Mouse (Mus musculus): ENCODE measurements around the gene Ebf1.

- TF ChIP-seq CTCF (IDR thresholded peaks at IDR 0.05), result no peak
- TF ChIP-seq EP300 (IDR thresholded peaks at IDR 0.05), result no peak
Measured at GRCm38 (mm10) chr11:44624564-44624963, 7.4 kb downstream of the Ebf1 start.
